Mouse (Mus musculus) CH12.LX (cell line): Measurements from ENCODE around the gene Mcm5.

Experiments
- CHD1 ChIP-seq: IDR thresholded peaks from 2 replicates; pipeline ENCODE4 v1.6.1; 2012; ENCODE audit warnings: low read depth, low read length, improper control_type of control experiment, inconsistent platforms
- CTCF ChIP-seq, 2 experiments: IDR thresholded peaks in 1 of 2; conservative IDR thresholded peaks in 1 of 2; 2 replicates each; pipeline ENCODE4 v1.5.1; 2011 to 2012; ENCODE audit warnings: low read depth in 2 of 2, low read length in 2 of 2, improper control_type of control experiment in 1 of 2, inconsistent platforms in 1 of 2, mild to moderate bottlenecking in 1 of 2, moderate library complexity in 1 of 2
- EP300 ChIP-seq: IDR thresholded peaks from 2 replicates; pipeline ENCODE4 v1.6.1; 2011; ENCODE audit warnings: low read length, improper control_type of control experiment
- POLR2AphosphoS2 ChIP-seq: IDR thresholded peaks from 2 replicates; pipeline ENCODE4 v1.6.1; 2011; ENCODE audit warnings: low read depth, low read length, improper control_type of control experiment
- SIN3A ChIP-seq: IDR thresholded peaks from 2 replicates; pipeline ENCODE4 v1.6.1; 2012; ENCODE audit warnings: low read length, improper control_type of control experiment, inconsistent platforms
- TCF12 ChIP-seq: IDR thresholded peaks from 2 replicates; pipeline ENCODE4 v1.6.1; 2014; ENCODE audit warnings: low read depth, mild to moderate bottlenecking, inconsistent platforms, low read length, improper control_type of control experiment
- ZC3H11A ChIP-seq: IDR thresholded peaks from 2 replicates; pipeline ENCODE4 v1.6.1; 2012; ENCODE audit warnings: low read depth, mild to moderate bottlenecking, inconsistent platforms, low read length, improper control_type of control experiment

- no peak for TF ChIP-seq CHD1
- no peak for TF ChIP-seq POLR2AphosphoS2
- no peak for TF ChIP-seq SIN3A
- TF ChIP-seq EP300 = no peak
- TF ChIP-seq CTCF (conservative IDR thresholded peaks at IDR 0.05 in 1 of 2, IDR thresholded peaks at IDR 0.05 in 1 of 2; ENCODE audit: low read depth in 2 of 2, low read length in 2 of 2) = no peak
- no peak for TF ChIP-seq ZC3H11A
- no peak for TF ChIP-seq TCF12
Measured at GRCm38 (mm10) chr8:75090781-75091365, 18.5 kb upstream of the Mcm5 start.
